Mouse (Mus musculus): ENCODE results near the gene Myl6. TPM values are rescaled to one million over a fixed set of nuclear protein-coding genes. Genes with fewer than 3 reads are reported as not detected.

Gene Myl6
- polyA plus RNA-seq, 1 experiment = 642 TPM

- Histone ChIP-seq H3K36me3 (ENCODE audit: control insufficient read depth, insufficient read depth, low read length, poor library complexity, severe bottlenecking) (no peaks in the 10 kb centered on the region), H3K4me3 (ENCODE audit: low read depth, low read length) (no peak overlapping the region), H3K9me3 (replicated peaks; ENCODE audit: control insufficient read depth, insufficient read depth, low read length, poor library complexity, severe bottlenecking) (no peaks in the 10 kb centered on the region), H3K27ac (ENCODE audit: insufficient read depth, low read length) (no peak overlapping the region), H3K27me3 (ENCODE audit: control insufficient read depth, insufficient read depth, low read length, poor library complexity, severe bottlenecking) (no peaks in the 10 kb centered on the region), H3K4me1 (ENCODE audit: control insufficient read depth, insufficient read depth, low read length) (no peaks in the 10 kb centered on the region), H3K9ac (ENCODE audit: low read depth, poor library complexity, severe bottlenecking) (no peak overlapping the region)
- TF ChIP-seq POLR2A (IDR thresholded peaks at IDR 0.05; ENCODE audit: insufficient read depth, low read length) (no peak), EP300 (IDR thresholded peaks at IDR 0.05; ENCODE audit: insufficient read depth, low read depth, low read length) (no peak), CTCF (IDR thresholded peaks at IDR 0.05; ENCODE audit: low read depth, low read length) (no peak)
Measured at GRCm38 (mm10) chr10:128522351-128522750, 28.4 kb upstream of the Myl6 start.

- Histone ChIP-seq H3K4me1 (ENCODE audit: control insufficient read depth, insufficient read depth, low read length) (peaks cover 2% of the 10 kb centered on the region), H3K9ac (ENCODE audit: low read depth, poor library complexity, severe bottlenecking) (no peak overlapping the region), H3K27me3 (ENCODE audit: control insufficient read depth, insufficient read depth, low read length, poor library complexity, severe bottlenecking) (no peaks in the 10 kb centered on the region), H3K36me3 (ENCODE audit: control insufficient read depth, insufficient read depth, low read length, poor library complexity, severe bottlenecking) (no peaks in the 10 kb centered on the region), H3K9me3 (replicated peaks; ENCODE audit: control insufficient read depth, insufficient read depth, low read length, poor library complexity, severe bottlenecking) (no peaks in the 10 kb centered on the region), H3K4me3 (ENCODE audit: low read depth, low read length) (no peak overlapping the region), H3K27ac (ENCODE audit: insufficient read depth, low read length) (no peak overlapping the region)
- no peak for TF ChIP-seq CTCF (IDR thresholded peaks at IDR 0.05; ENCODE audit: low read depth, low read length)
- TF ChIP-seq POLR2A (IDR thresholded peaks at IDR 0.05; ENCODE audit: insufficient read depth, low read length) = no peak
- TF ChIP-seq EP300 (IDR thresholded peaks at IDR 0.05; ENCODE audit: insufficient read depth, low read depth, low read length) = no peak
Measured at GRCm38 (mm10) chr10:128520591-128520990, 26.6 kb upstream of the Myl6 start.

GRCm38 (mm10) chr10:128518833-128519232 lies 24.9 kb upstream of the Myl6 start:
- no peaks in the 10 kb centered on the region for H3K27me3 ChIP-seq (ENCODE audit: control insufficient read depth, insufficient read depth, low read length, poor library complexity, severe bottlenecking)

GRCm38 (mm10) chr10:128516677-128517076 lies 22.7 kb upstream of the Myl6 start:
- TF ChIP-seq EP300 (IDR thresholded peaks at IDR 0.05; ENCODE audit: insufficient read depth, low read depth, low read length) = no peak
- TF ChIP-seq CTCF (IDR thresholded peaks at IDR 0.05; ENCODE audit: low read depth, low read length) = no peak
- TF ChIP-seq POLR2A (IDR thresholded peaks at IDR 0.05; ENCODE audit: insufficient read depth, low read length) = no peak
- H3K9ac ChIP-seq (ENCODE audit: low read depth, poor library complexity, severe bottlenecking) = no peak overlapping the region
- H3K27me3 ChIP-seq (ENCODE audit: control insufficient read depth, insufficient read depth, low read length, poor library complexity, severe bottlenecking) = no peaks in the 10 kb centered on the region
- no peak overlapping the region for H3K4me3 ChIP-seq (ENCODE audit: low read depth, low read length)
- H3K27ac ChIP-seq (ENCODE audit: insufficient read depth, low read length) = no peak overlapping the region
- H3K4me1 ChIP-seq (ENCODE audit: control insufficient read depth, insufficient read depth, low read length) = peaks cover 4% of the 10 kb centered on the region
- no peaks in the 10 kb centered on the region for H3K9me3 ChIP-seq (replicated peaks; ENCODE audit: control insufficient read depth, insufficient read depth, low read length, poor library complexity, severe bottlenecking)
- 0 out of 2 replicates have a peak, but pooled peaks cover 4% of the 10 kb centered on the region for H3K36me3 ChIP-seq (ENCODE audit: control insufficient read depth, insufficient read depth, low read length, poor library complexity, severe bottlenecking)

More at GRCm38 (mm10) chr10:128518833-128519232, 24.9 kb upstream of the Myl6 start:
- H3K9ac ChIP-seq (ENCODE audit: low read depth, poor library complexity, severe bottlenecking) = no peak overlapping the region
- H3K9me3 ChIP-seq (replicated peaks; ENCODE audit: control insufficient read depth, insufficient read depth, low read length, poor library complexity, severe bottlenecking) = no peaks in the 10 kb centered on the region
- peaks cover 4% of the 10 kb centered on the region for H3K4me1 ChIP-seq (ENCODE audit: control insufficient read depth, insufficient read depth, low read length)
- no peaks in the 10 kb centered on the region for H3K36me3 ChIP-seq (ENCODE audit: control insufficient read depth, insufficient read depth, low read length, poor library complexity, severe bottlenecking)
- H3K4me3 ChIP-seq (ENCODE audit: low read depth, low read length) = no peak overlapping the region
- TF ChIP-seq POLR2A (IDR thresholded peaks at IDR 0.05; ENCODE audit: insufficient read depth, low read length) (no peak), EP300 (IDR thresholded peaks at IDR 0.05; ENCODE audit: insufficient read depth, low read depth, low read length) (no peak), CTCF (IDR thresholded peaks at IDR 0.05; ENCODE audit: low read depth, low read length) (peak; percentile 78)
- no peak overlapping the region for H3K27ac ChIP-seq (ENCODE audit: insufficient read depth, low read length)

GRCm38 (mm10) chr10:128516029-128516428 lies 22.1 kb upstream of the Myl6 start:
- peak overlapping the region; percentile 38 for H3K4me3 ChIP-seq (ENCODE audit: low read depth, low read length)
- peaks cover 4% of the 10 kb centered on the region for H3K4me1 ChIP-seq (ENCODE audit: control insufficient read depth, insufficient read depth, low read length)
- TF ChIP-seq CTCF (IDR thresholded peaks at IDR 0.05; ENCODE audit: low read depth, low read length) = no peak
- TF ChIP-seq POLR2A (IDR thresholded peaks at IDR 0.05; ENCODE audit: insufficient read depth, low read length) = no peak
- TF ChIP-seq EP300 (IDR thresholded peaks at IDR 0.05; ENCODE audit: insufficient read depth, low read depth, low read length) = no peak
- H3K9me3 ChIP-seq (replicated peaks; ENCODE audit: control insufficient read depth, insufficient read depth, low read length, poor library complexity, severe bottlenecking) = no peaks in the 10 kb centered on the region
- H3K27me3 ChIP-seq (ENCODE audit: control insufficient read depth, insufficient read depth, low read length, poor library complexity, severe bottlenecking) = no peaks in the 10 kb centered on the region
- H3K9ac ChIP-seq (ENCODE audit: low read depth, poor library complexity, severe bottlenecking) = no peak overlapping the region
- peaks cover 4% of the 10 kb centered on the region; the same call in 1 of the 2 replicates for H3K36me3 ChIP-seq (ENCODE audit: control insufficient read depth, insufficient read depth, low read length, poor library complexity, severe bottlenecking)
- no peak overlapping the region for H3K27ac ChIP-seq (ENCODE audit: insufficient read depth, low read length)

- TF ChIP-seq POLR2A (IDR thresholded peaks at IDR 0.05; ENCODE audit: insufficient read depth, low read length) = no peak
- TF ChIP-seq CTCF (IDR thresholded peaks at IDR 0.05; ENCODE audit: low read depth, low read length) = no peak
- TF ChIP-seq EP300 (IDR thresholded peaks at IDR 0.05; ENCODE audit: insufficient read depth, low read depth, low read length) = no peak
- Histone ChIP-seq H3K27ac (ENCODE audit: insufficient read depth, low read length) (no peak overlapping the region), H3K9ac (ENCODE audit: low read depth, poor library complexity, severe bottlenecking) (no peak overlapping the region), H3K4me1 (ENCODE audit: control insufficient read depth, insufficient read depth, low read length) (peaks cover 4% of the 10 kb centered on the region), H3K9me3 (replicated peaks; ENCODE audit: control insufficient read depth, insufficient read depth, low read length, poor library complexity, severe bottlenecking) (no peaks in the 10 kb centered on the region), H3K36me3 (ENCODE audit: control insufficient read depth, insufficient read depth, low read length, poor library complexity, severe bottlenecking) (peaks cover 6% of the 10 kb centered on the region), H3K4me3 (ENCODE audit: low read depth, low read length) (no peak overlapping the region), H3K27me3 (ENCODE audit: control insufficient read depth, insufficient read depth, low read length, poor library complexity, severe bottlenecking) (no peaks in the 10 kb centered on the region)
Measured at GRCm38 (mm10) chr10:128515044-128515443, 21.1 kb upstream of the Myl6 start.

Data from ES-Bruce4 (cell line).